Mouse (Mus musculus) forebrain, postnatal 0 days (tissue): ENCODE measurements at regions not wholly inside any gene's neighbourhood (a gene's known extent, or its start where the extent isn't known, plus 50 kb on each side); places are given as distances from the start of the nearest gene placed in this dataset.

Experiments
- ATAC-seq: fragments of 200-750 bp; cut with Nextera tagmentation; 2 replicates; pipeline ENCODE4 v1.8.0; 2017; ENCODE audit warnings: mild to moderate bottlenecking, moderate library complexity
- DNase-seq: peaks from one replicate; pipeline ENCODE4 v3.0.0-alpha.2; 2015
- H3K27ac ChIP-seq: fragments of 300-500 bp; sonication (generic); 2 replicates; pipeline ENCODE4 v1.5.1; 2014; ENCODE audit warnings: low read depth, mild to moderate bottlenecking, antibody characterized with exemption, low read length, moderate library complexity, mixed read lengths
- H3K27me3 ChIP-seq: fragments of 300-500 bp; sonication (generic); 2 replicates; pipeline ENCODE4 v1.6.1; 2014; ENCODE audit warnings: mild to moderate bottlenecking, low read length, mixed read lengths; ENCODE audit not compliant: insufficient read depth
- H3K36me3 ChIP-seq: fragments of 300-500 bp; sonication (generic); 2 replicates; pipeline ENCODE4 v1.6.1; 2014; ENCODE audit warnings: mild to moderate bottlenecking, moderate library complexity; ENCODE audit not compliant: insufficient read depth
- H3K4me1 ChIP-seq: fragments of 300-500 bp; sonication (generic); 2 replicates; pipeline ENCODE4 v1.6.1; 2014; ENCODE audit warnings: antibody characterized with exemption; ENCODE audit not compliant: insufficient read depth
- H3K4me2 ChIP-seq: fragments of 300-500 bp; sonication (generic); 2 replicates; pipeline ENCODE4 v1.6.1; 2014; ENCODE audit warnings: low read depth, mild to moderate bottlenecking, moderate library complexity
- H3K4me3 ChIP-seq: fragments of 300-500 bp; sonication (generic); 2 replicates; pipeline ENCODE4 v1.5.1; 2014; ENCODE audit warnings: low read depth, low read length, mixed read lengths
- H3K9ac ChIP-seq: fragments of 300-500 bp; sonication (generic); 2 replicates; pipeline ENCODE4 v1.6.1; 2014; ENCODE audit warnings: mild to moderate bottlenecking
- H3K9me3 ChIP-seq: fragments of 300-500 bp; sonication (generic); 2 replicates; pipeline ENCODE4 v1.6.1; 2016; ENCODE audit warnings: low read length
- CTCF ChIP-seq: sonication (generic); IDR thresholded peaks from 2 replicates; pipeline ENCODE4 v1.5.1; 2016; ENCODE audit warnings: antibody characterized with exemption, control low read depth, low read depth
- WGBS: fragments of 180-500 bp; shearing (Covaris S2); extraction: QIAGEN DNeasy Blood & Tissue Kit; methylation state at CpG from one replicate; pipeline ENCODE4 v1.1.7; 2014; 5-methylcytosine and 5-hydroxymethylcytosine counted together

DNA sequence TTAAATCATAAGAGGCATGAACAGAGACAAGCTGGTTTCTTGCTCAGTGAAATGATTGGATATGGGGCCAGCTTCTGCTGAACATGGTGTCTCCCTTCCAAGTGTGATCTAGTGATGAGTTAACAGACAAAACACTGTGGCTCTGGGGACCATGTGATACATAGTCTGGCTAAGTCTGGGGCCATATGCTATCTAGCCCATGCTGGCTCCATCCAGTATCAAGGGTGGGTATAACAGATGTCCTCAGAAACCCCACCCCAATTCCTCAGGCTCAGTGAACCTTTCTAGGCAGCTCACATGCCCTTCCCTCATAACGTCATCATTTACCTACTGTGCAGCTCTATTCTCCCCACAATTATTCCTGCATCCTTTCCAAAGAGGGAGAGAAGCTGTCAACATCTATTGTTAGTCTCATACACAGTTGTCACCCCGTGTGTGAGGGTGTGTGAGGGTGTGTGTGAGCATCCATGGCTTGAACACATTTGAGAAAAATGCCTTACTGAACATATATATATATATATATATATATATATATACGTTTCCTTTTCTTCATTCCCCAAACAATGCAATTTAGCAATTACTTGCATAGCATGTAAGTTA is 73.9 kb upstream of the Wscd1 start:
- peak; percentile 91 for ATAC-seq

DNA sequence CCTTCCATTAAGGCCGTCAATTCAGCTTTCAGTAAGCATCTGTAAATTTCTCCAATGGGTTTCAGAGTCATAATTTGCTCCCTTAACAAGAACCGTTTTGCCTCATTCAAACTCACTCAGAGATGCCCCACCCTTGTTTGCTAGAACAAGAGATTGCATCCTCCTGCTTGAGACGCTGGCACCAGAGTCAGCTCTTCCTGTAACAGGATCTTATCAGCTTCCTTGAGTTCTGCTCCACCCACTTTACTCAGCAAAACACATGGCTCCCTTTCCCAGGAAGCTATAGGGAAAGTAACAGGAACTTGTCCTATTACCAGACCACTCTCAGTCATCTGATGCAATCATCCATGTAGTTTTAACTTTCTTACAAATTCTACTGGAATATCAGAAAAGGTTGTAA is 52.7 kb upstream of the Wscd1 start:
- no peak overlapping the region for H3K27ac ChIP-seq
- no peak overlapping the region for H3K9ac ChIP-seq
- H3K4me3 ChIP-seq, result no peak overlapping the region
- no peaks in the 10 kb centered on the region for H3K27me3 ChIP-seq
- no peak for DNase-seq
- no peaks in the 10 kb centered on the region for H3K36me3 ChIP-seq
- 59% methylated on average over 3 of the region's 3 CpGs for WGBS
- ATAC-seq, result no peak
- no peak for TF ChIP-seq CTCF
- H3K4me2 ChIP-seq, result no peak overlapping the region
- no peaks in the 10 kb centered on the region for H3K9me3 ChIP-seq
- H3K4me1 ChIP-seq, result no peaks in the 10 kb centered on the region

More for the DNA sequence above, 73.9 kb upstream of the Wscd1 start:
- H3K9me3 ChIP-seq, result no peaks in the 10 kb centered on the region
- H3K36me3 ChIP-seq, result no peaks in the 10 kb centered on the region
- WGBS, result 40% methylated on average over 3 of the region's 3 CpGs
- peak; percentile 64 for DNase-seq
- H3K4me2 ChIP-seq, result no peak overlapping the region
- H3K9ac ChIP-seq, result no peak overlapping the region
- H3K27ac ChIP-seq, result no peak overlapping the region
- H3K27me3 ChIP-seq, result no peaks in the 10 kb centered on the region
- no peaks in the 10 kb centered on the region for H3K4me1 ChIP-seq
- no peak for TF ChIP-seq CTCF
- H3K4me3 ChIP-seq, result no peak overlapping the region

DNA sequence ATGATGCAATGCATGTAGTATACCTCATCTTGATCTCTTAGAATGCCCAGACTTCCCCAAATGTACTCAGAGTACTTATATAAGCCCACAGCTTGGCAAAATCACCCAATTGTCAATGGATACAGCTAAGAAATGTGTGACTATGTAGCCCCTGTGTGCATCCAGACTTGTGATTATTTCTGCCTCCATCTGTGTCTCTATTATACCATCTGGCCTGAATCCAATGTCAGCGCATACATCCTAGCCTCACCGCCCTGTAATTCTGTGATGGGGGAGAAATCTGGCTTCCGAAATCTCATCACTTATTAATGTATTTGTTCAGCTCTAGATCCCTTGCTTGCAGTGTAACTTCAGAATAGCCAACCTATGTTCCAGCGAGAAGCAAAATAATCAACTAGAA is 50.9 kb upstream of the Wscd1 start:
- DNase-seq (peak; percentile 13), ATAC-seq (no peak)
- Histone ChIP-seq H3K27ac (no peak overlapping the region), H3K4me1 (no peaks in the 10 kb centered on the region), H3K27me3 (no peaks in the 10 kb centered on the region), H3K4me3 (no peak overlapping the region), H3K36me3 (no peaks in the 10 kb centered on the region), H3K4me2 (no peak overlapping the region), H3K9me3 (no peaks in the 10 kb centered on the region), H3K9ac (no peak overlapping the region)
- TF ChIP-seq CTCF, result no peak
- WGBS, result 54% methylated on average over 4 of the region's 4 CpGs
